Mouse (Mus musculus): ENCODE data around the gene Tbc1d22a. TPM values are rescaled to one million over a fixed set of nuclear protein-coding genes. Genes with fewer than 3 reads are reported as not detected.

Gene Tbc1d22a
- polyA plus RNA-seq, 1 experiment from 2014 or later = 8.1 TPM

GRCm38 (mm10) chr15:86224972-86225551, 10.8 kb downstream of the Tbc1d22a start:
- Histone ChIP-seq H3K36me3 (ENCODE audit: control insufficient read depth, insufficient read depth, low read length) (no peaks in the 10 kb centered on the region), H3K27me3 (ENCODE audit: control insufficient read depth, insufficient read depth, low read length) (no peaks in the 10 kb centered on the region), H3K4me2 (no peak overlapping the region), H3K9ac (ENCODE audit: low read length) (no peak overlapping the region), H3K4me1 (ENCODE audit: control insufficient read depth, insufficient read depth, low read length) (no peaks in the 10 kb centered on the region), H3K9me3 (ENCODE audit: control insufficient read depth, low read length) (no peaks in the 10 kb centered on the region), H3K4me3 (ENCODE audit: low read depth, low read length) (no peak overlapping the region), H3K27ac (ENCODE audit: low read depth, low read length) (no peak overlapping the region)
- DNase-seq (ENCODE audit: low spot score, missing footprints) = peak; percentile 60
- ATAC-seq (ENCODE audit: low FRiP score) = no peak
- WGBS = 89% methylated on average over 7 of the region's 7 CpGs

GRCm38 (mm10) chr15:86226221-86226620, 12.0 kb downstream of the Tbc1d22a start:
- Histone ChIP-seq H3K27me3 (ENCODE audit: control insufficient read depth, insufficient read depth, low read length) (no peaks in the 10 kb centered on the region), H3K9ac (ENCODE audit: low read length) (no peak overlapping the region), H3K4me1 (ENCODE audit: control insufficient read depth, insufficient read depth, low read length) (no peaks in the 10 kb centered on the region), H3K27ac (ENCODE audit: low read depth, low read length) (no peak overlapping the region), H3K36me3 (ENCODE audit: control insufficient read depth, insufficient read depth, low read length) (no peaks in the 10 kb centered on the region), H3K4me2 (no peak overlapping the region), H3K4me3 (ENCODE audit: low read depth, low read length) (no peak overlapping the region), H3K9me3 (ENCODE audit: control insufficient read depth, low read length) (no peaks in the 10 kb centered on the region)
- ATAC-seq (ENCODE audit: low FRiP score) = no peak
- peak; percentile 39 for DNase-seq (ENCODE audit: low spot score, missing footprints)
- WGBS = 82% methylated on average over 5 of the region's 5 CpGs

DNA sequence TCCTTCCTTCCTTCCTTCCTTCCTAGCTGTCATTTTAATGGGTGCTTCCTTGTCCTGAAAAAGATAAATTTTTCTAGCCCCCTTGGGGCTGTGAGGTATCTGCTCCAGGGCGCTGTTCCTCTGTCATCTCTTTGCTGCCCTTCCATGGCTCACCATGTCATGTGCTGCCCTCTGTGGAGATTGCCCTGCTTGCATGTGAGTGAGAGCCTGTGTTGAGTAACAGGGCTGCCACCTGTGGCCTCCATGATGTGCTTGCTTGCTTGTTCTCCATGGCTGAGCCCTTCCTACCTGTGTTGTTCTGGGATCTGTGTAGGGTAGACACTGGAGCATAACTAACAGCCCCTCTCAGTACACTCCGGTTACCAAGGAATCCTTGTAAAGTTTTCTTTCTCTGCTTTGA, 12.7 kb downstream of the Tbc1d22a start:
- H3K36me3 ChIP-seq (ENCODE audit: control insufficient read depth, insufficient read depth, low read length) = no peaks in the 10 kb centered on the region
- H3K9me3 ChIP-seq (ENCODE audit: control insufficient read depth, low read length) = no peaks in the 10 kb centered on the region
- no peak overlapping the region for H3K4me2 ChIP-seq
- WGBS = 75% methylated on average over 2 of the region's 2 CpGs
- H3K27me3 ChIP-seq (ENCODE audit: control insufficient read depth, insufficient read depth, low read length) = no peaks in the 10 kb centered on the region
- DNase-seq (ENCODE audit: low spot score, missing footprints) (no peak), ATAC-seq (ENCODE audit: low FRiP score) (no peak)
- no peak overlapping the region for H3K9ac ChIP-seq (ENCODE audit: low read length)
- no peak overlapping the region for H3K27ac ChIP-seq (ENCODE audit: low read depth, low read length)
- no peak overlapping the region for H3K4me3 ChIP-seq (ENCODE audit: low read depth, low read length)
- H3K4me1 ChIP-seq (ENCODE audit: control insufficient read depth, insufficient read depth, low read length) = no peaks in the 10 kb centered on the region

- no peaks in the 10 kb centered on the region for H3K4me1 ChIP-seq (ENCODE audit: control insufficient read depth, insufficient read depth, low read length)
- H3K36me3 ChIP-seq (ENCODE audit: control insufficient read depth, insufficient read depth, low read length) = no peaks in the 10 kb centered on the region
- H3K9me3 ChIP-seq (ENCODE audit: control insufficient read depth, low read length) = no peaks in the 10 kb centered on the region
- no peak overlapping the region for H3K27ac ChIP-seq (ENCODE audit: low read depth, low read length)
- DNase-seq (ENCODE audit: low spot score, missing footprints) = peak; percentile 82
- no peak overlapping the region for H3K4me3 ChIP-seq (ENCODE audit: low read depth, low read length)
- H3K27me3 ChIP-seq (ENCODE audit: control insufficient read depth, insufficient read depth, low read length) = no peaks in the 10 kb centered on the region
- WGBS = 44% methylated on average over 3 of the region's 3 CpGs
- no peak overlapping the region for H3K9ac ChIP-seq (ENCODE audit: low read length)
- no peak for ATAC-seq (ENCODE audit: low FRiP score)
- H3K4me2 ChIP-seq = no peak overlapping the region
Measured at GRCm38 (mm10) chr15:86228186-86228585, 13.9 kb downstream of the Tbc1d22a start.

GRCm38 (mm10) chr15:86229088-86229487, 14.8 kb downstream of the Tbc1d22a start:
- Histone ChIP-seq H3K9me3 (ENCODE audit: control insufficient read depth, low read length) (no peaks in the 10 kb centered on the region), H3K4me3 (ENCODE audit: low read depth, low read length) (no peak overlapping the region), H3K27ac (ENCODE audit: low read depth, low read length) (no peak overlapping the region), H3K36me3 (ENCODE audit: control insufficient read depth, insufficient read depth, low read length) (no peaks in the 10 kb centered on the region), H3K4me1 (ENCODE audit: control insufficient read depth, insufficient read depth, low read length) (no peaks in the 10 kb centered on the region), H3K4me2 (no peak overlapping the region), H3K9ac (ENCODE audit: low read length) (no peak overlapping the region), H3K27me3 (ENCODE audit: control insufficient read depth, insufficient read depth, low read length) (no peaks in the 10 kb centered on the region)
- ATAC-seq (ENCODE audit: low FRiP score) (no peak), DNase-seq (ENCODE audit: low spot score, missing footprints) (peak; percentile 31)
- WGBS = 89% methylated on average over 8 of the region's 8 CpGs

- DNase-seq (ENCODE audit: low spot score, missing footprints) (peak; percentile 23), ATAC-seq (ENCODE audit: low FRiP score) (no peak)
- Histone ChIP-seq H3K4me1 (ENCODE audit: control insufficient read depth, insufficient read depth, low read length) (no peaks in the 10 kb centered on the region), H3K9me3 (ENCODE audit: control insufficient read depth, low read length) (no peaks in the 10 kb centered on the region), H3K36me3 (ENCODE audit: control insufficient read depth, insufficient read depth, low read length) (no peaks in the 10 kb centered on the region), H3K27ac (ENCODE audit: low read depth, low read length) (no peak overlapping the region), H3K27me3 (ENCODE audit: control insufficient read depth, insufficient read depth, low read length) (no peaks in the 10 kb centered on the region), H3K9ac (ENCODE audit: low read length) (no peak overlapping the region), H3K4me3 (ENCODE audit: low read depth, low read length) (no peak overlapping the region), H3K4me2 (no peak overlapping the region)
- 83% methylated on average over 11 of the region's 11 CpGs for WGBS
Measured at GRCm38 (mm10) chr15:86229623-86230022, 15.4 kb downstream of the Tbc1d22a start.

DNA sequence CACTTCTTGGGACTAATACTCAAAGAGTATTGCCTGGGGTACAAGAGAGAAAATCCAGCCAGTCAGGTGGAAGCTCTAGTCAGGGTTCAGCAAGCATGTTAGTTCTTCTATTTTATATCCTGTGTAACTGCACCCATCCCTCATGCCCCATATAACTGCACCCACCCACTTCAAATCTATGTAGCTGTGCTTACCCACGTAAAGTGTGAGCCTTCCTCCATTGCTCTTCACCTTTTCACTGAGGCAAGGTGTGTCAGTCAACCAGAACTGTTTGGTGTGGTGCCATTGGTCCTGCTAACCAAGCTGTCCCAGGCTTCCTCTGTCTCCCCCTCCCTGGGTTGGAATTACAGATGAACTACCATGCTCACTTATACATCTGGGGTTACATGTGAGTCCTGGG, 16.9 kb downstream of the Tbc1d22a start:
- DNase-seq (ENCODE audit: low spot score, missing footprints) (no peak), ATAC-seq (ENCODE audit: low FRiP score) (no peak)
- H3K36me3 ChIP-seq (ENCODE audit: control insufficient read depth, insufficient read depth, low read length) = no peaks in the 10 kb centered on the region
- no peaks in the 10 kb centered on the region for H3K4me1 ChIP-seq (ENCODE audit: control insufficient read depth, insufficient read depth, low read length)
- H3K9me3 ChIP-seq (ENCODE audit: control insufficient read depth, low read length) = no peaks in the 10 kb centered on the region
- H3K27me3 ChIP-seq (ENCODE audit: control insufficient read depth, insufficient read depth, low read length) = no peaks in the 10 kb centered on the region
- 85% methylated on average over 1 of the region's 1 CpGs for WGBS
- no peak overlapping the region for H3K4me3 ChIP-seq (ENCODE audit: low read depth, low read length)
- H3K9ac ChIP-seq (ENCODE audit: low read length) = no peak overlapping the region
- no peak overlapping the region for H3K4me2 ChIP-seq
- no peak overlapping the region for H3K27ac ChIP-seq (ENCODE audit: low read depth, low read length)

- Histone ChIP-seq H3K4me1 (ENCODE audit: control insufficient read depth, insufficient read depth, low read length) (no peaks in the 10 kb centered on the region), H3K9me3 (ENCODE audit: control insufficient read depth, low read length) (no peaks in the 10 kb centered on the region), H3K27ac (ENCODE audit: low read depth, low read length) (no peak overlapping the region), H3K4me2 (no peak overlapping the region), H3K9ac (ENCODE audit: low read length) (no peak overlapping the region), H3K27me3 (ENCODE audit: control insufficient read depth, insufficient read depth, low read length) (no peaks in the 10 kb centered on the region), H3K36me3 (ENCODE audit: control insufficient read depth, insufficient read depth, low read length) (no peaks in the 10 kb centered on the region), H3K4me3 (ENCODE audit: low read depth, low read length) (no peak overlapping the region)
- WGBS = 79% methylated on average over 7 of the region's 7 CpGs
- DNase-seq (ENCODE audit: low spot score, missing footprints) (no peak), ATAC-seq (ENCODE audit: low FRiP score) (no peak)
Measured at GRCm38 (mm10) chr15:86231831-86232512, 17.7 kb downstream of the Tbc1d22a start.

DNA sequence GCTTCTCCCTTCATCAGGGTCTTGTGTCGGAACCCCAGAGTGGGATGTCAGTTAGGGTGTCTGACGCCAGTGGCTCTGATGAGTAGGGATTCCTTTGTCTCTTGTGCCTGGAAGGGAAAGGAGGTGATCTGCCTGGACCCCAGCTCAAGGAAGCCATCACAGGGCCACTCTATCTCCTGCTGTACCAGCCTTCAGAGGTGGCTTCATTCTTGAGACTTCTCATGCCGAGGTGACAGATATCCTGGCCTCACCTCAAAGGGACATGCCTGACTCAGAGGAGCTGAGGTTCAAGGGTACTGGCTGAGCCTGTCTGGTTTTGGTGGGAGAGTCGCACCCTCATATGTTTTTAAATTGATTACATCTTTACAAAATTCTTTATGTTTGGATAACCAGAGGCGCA, 19.7 kb downstream of the Tbc1d22a start:
- no peaks in the 10 kb centered on the region for H3K36me3 ChIP-seq (ENCODE audit: control insufficient read depth, insufficient read depth, low read length)
- H3K4me1 ChIP-seq (ENCODE audit: control insufficient read depth, insufficient read depth, low read length) = no peaks in the 10 kb centered on the region
- no peak overlapping the region for H3K4me2 ChIP-seq
- no peak overlapping the region for H3K9ac ChIP-seq (ENCODE audit: low read length)
- DNase-seq (ENCODE audit: low spot score, missing footprints) = peak; percentile 78
- no peaks in the 10 kb centered on the region for H3K27me3 ChIP-seq (ENCODE audit: control insufficient read depth, insufficient read depth, low read length)
- H3K27ac ChIP-seq (ENCODE audit: low read depth, low read length) = no peak overlapping the region
- H3K9me3 ChIP-seq (ENCODE audit: control insufficient read depth, low read length) = no peaks in the 10 kb centered on the region
- 88% methylated on average over 5 of the region's 5 CpGs for WGBS
- no peak for ATAC-seq (ENCODE audit: low FRiP score)
- no peak overlapping the region for H3K4me3 ChIP-seq (ENCODE audit: low read depth, low read length)

All from midbrain, embryonic 11.5 days (tissue).